In the genomic region with DNA sequence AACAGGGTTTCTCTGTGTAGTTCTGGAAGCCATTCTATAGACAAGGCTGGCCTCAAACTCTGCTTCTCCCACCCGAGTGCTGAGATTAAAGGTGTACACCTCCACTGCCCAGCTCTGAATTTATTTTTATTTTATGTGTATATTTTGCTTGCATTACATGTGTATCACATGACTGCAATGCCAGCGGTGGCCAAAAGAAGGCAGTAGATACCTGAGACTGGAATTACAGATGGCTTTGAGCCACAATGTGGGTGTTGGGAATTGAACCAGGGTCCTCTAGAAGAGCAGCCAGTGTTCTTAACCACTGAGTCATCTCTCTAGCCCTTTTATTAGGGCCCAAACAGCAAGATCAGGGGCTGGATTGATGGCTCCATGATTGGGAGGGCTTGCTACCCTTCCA, we compare ENCODE assay signal across 20 mouse cellular contexts. TPM values are rescaled to one million over a fixed set of nuclear protein-coding genes. Genes with fewer than 3 reads are reported as not detected.
DNase-seq lines count a peak whose midpoint lies in the region; ATAC-seq and TF ChIP-seq lines count a peak whose summit lies in the region.
"Had no signal": no experiment of that assay in that cellular context is flagged by ENCODE, and none has a peak within 500 bp of the region (broad histone marks: within the 10 kb centered on the region; RNA-seq: fewer than 3 reads in every experiment).

No protein-coding gene starts in this region.

- no peak overlapping the region for H3K27ac ChIP-seq in kidney, postnatal 0 days
- H3K27ac ChIP-seq in kidney, embryonic 15.5 days = no peak overlapping the region
- H3K27ac ChIP-seq: embryonic facial prominence, embryonic 10.5 days; forebrain, embryonic 15.5 days; limb, embryonic 12.5 days; macrophage had no signal

- DNase-seq in kidney, postnatal 0 days (ENCODE audit: low spot score) = no peak
- DNase-seq in 3T3-L1 (ENCODE audit: low read depth, low spot score) (peak; percentile 39), A20 (ENCODE audit: low read depth, low spot score) (peak; percentile 41), ZHBTc4 (ENCODE audit: low read depth, low spot score) (peak; percentile 67)
- no peak for DNase-seq in cerebellum, postnatal 4 days (ENCODE audit: low spot score in 2 of 2)
- DNase-seq in spleen, adult 18-20 months = no peak

- WGBS in kidney, postnatal 0 days = 64% methylated on average over 2 of the region's 2 CpGs
- 61% methylated on average over 2 of the region's 2 CpGs for WGBS in kidney, embryonic 15.5 days

- no peak for ATAC-seq in kidney, postnatal 0 days (replicated peaks; ENCODE audit: low FRiP score, low read depth)
- ATAC-seq in kidney, embryonic 15.5 days (replicated peaks; ENCODE audit: low FRiP score) = no peak
- ATAC-seq: forebrain, embryonic 15.5 days had no signal

- H3K36me3 ChIP-seq in kidney, postnatal 0 days (ENCODE audit: insufficient read depth, low read length) = no peaks in the 10 kb centered on the region
- peaks cover 5% of the 10 kb centered on the region; the same call in 1 of the 2 replicates for H3K36me3 ChIP-seq in kidney, embryonic 15.5 days

- TF ChIP-seq CTCF in kidney, postnatal 0 days (IDR thresholded peaks at IDR 0.05; ENCODE audit: low read depth) = peak; percentile 10; the same call in 1 of the 2 replicates

- H3K4me2 ChIP-seq in kidney, postnatal 0 days (ENCODE audit: low read length) = no peak overlapping the region
- H3K4me2 ChIP-seq in kidney, embryonic 15.5 days = no peak overlapping the region
- H3K4me2 ChIP-seq: forebrain, embryonic 15.5 days; heart, embryonic 15.5 days; limb, embryonic 12.5 days; midbrain, embryonic 11.5 days had no signal

- H3K9me3 ChIP-seq in kidney, postnatal 0 days (replicated peaks; ENCODE audit: low read length) = no peaks in the 10 kb centered on the region
- no peaks in the 10 kb centered on the region; the same call in 1 of the 2 replicates for H3K9me3 ChIP-seq in kidney, embryonic 15.5 days (replicated peaks)
- H3K9me3 ChIP-seq: forebrain, embryonic 15.5 days; heart, embryonic 15.5 days had no signal

- H3K9ac ChIP-seq in kidney, postnatal 0 days (ENCODE audit: low read depth, low read length) = no peak overlapping the region
- no peak overlapping the region for H3K9ac ChIP-seq in kidney, embryonic 15.5 days
- H3K9ac ChIP-seq: forebrain, embryonic 15.5 days; heart, embryonic 15.5 days; limb, embryonic 12.5 days had no signal

- no peak overlapping the region for H3K4me3 ChIP-seq in kidney, postnatal 0 days (replicated peaks; ENCODE audit: low read depth, low read length)
- no peak overlapping the region for H3K4me3 ChIP-seq in kidney, embryonic 15.5 days (replicated peaks)
- H3K4me3 ChIP-seq: embryonic facial prominence, embryonic 10.5 days; forebrain, embryonic 15.5 days; heart, embryonic 15.5 days; limb, embryonic 12.5 days had no signal

- no peaks in the 10 kb centered on the region for H3K27me3 ChIP-seq in kidney, postnatal 0 days (ENCODE audit: insufficient read depth, low read length)
- no peaks in the 10 kb centered on the region for H3K27me3 ChIP-seq in kidney, embryonic 15.5 days
- H3K27me3 ChIP-seq: forebrain, embryonic 15.5 days; heart, embryonic 15.5 days; limb, embryonic 12.5 days had no signal

- H3K4me1 ChIP-seq in kidney, postnatal 0 days (replicated peaks; ENCODE audit: insufficient read depth, low read length) = no peaks in the 10 kb centered on the region
- peaks cover 9% of the 10 kb centered on the region; the same call in 1 of the 2 replicates for H3K4me1 ChIP-seq in kidney, embryonic 15.5 days
- H3K4me1 ChIP-seq: forebrain, embryonic 15.5 days; limb, embryonic 12.5 days had no signal

RNA-seq across cellular contexts. Expression of a gene that starts 8.3 kb away (rescaled TPM):
- polyA plus RNA-seq in kidney, postnatal 0 days (2015; fragmentation: Nextera tagmentation; extraction: Ambion mirVana) = 751 and 763 TPM in 2 replicates
- 745 and 748 TPM in 2 replicates for polyA plus RNA-seq in kidney, embryonic 15.5 days (2015; fragmentation: Nextera tagmentation; extraction: Ambion mirVana)

RNA-seq across cellular contexts. Expression of a gene that starts 15.3 kb away (rescaled TPM):
- polyA plus RNA-seq in kidney, postnatal 0 days (2015; fragmentation: Nextera tagmentation; extraction: Ambion mirVana) = 213 and 221 TPM in 2 replicates
- polyA plus RNA-seq in kidney, embryonic 15.5 days (2015; fragmentation: Nextera tagmentation; extraction: Ambion mirVana) = 194 and 195 TPM in 2 replicates

RNA-seq across cellular contexts. Expression of a gene that starts 36.8 kb away (rescaled TPM):
- 24.6 and 26.6 TPM in 2 replicates for polyA plus RNA-seq in kidney, postnatal 0 days (2015; fragmentation: Nextera tagmentation; extraction: Ambion mirVana)
- 39.4 and 39.5 TPM in 2 replicates for polyA plus RNA-seq in kidney, embryonic 15.5 days (2015; fragmentation: Nextera tagmentation; extraction: Ambion mirVana)
- polyA plus RNA-seq: macrophage had no signal

RNA-seq across cellular contexts. Expression of a gene that starts 48.1 kb away (rescaled TPM):
- not detected in 2 replicates for polyA plus RNA-seq in kidney, postnatal 0 days (2015; fragmentation: Nextera tagmentation; extraction: Ambion mirVana)
- polyA plus RNA-seq in kidney, embryonic 15.5 days (2015; fragmentation: Nextera tagmentation; extraction: Ambion mirVana) = not detected in 2 replicates
- polyA plus RNA-seq: embryonic facial prominence, embryonic 10.5 days; gonadal fat pad, adult 2 months; heart, embryonic 15.5 days; hindbrain, embryonic 11.5 days; intestine, embryonic 14.5 days; limb, embryonic 12.5 days; liver, embryonic 16.5 days; macrophage; stomach, embryonic 14.5 days; urinary bladder, adult 2 months had no signal

RNA-seq across cellular contexts. Expression of a gene that starts 50.8 kb away (rescaled TPM):
- polyA plus RNA-seq in kidney, postnatal 0 days (2015; fragmentation: Nextera tagmentation; extraction: Ambion mirVana) = not detected in 2 replicates
- polyA plus RNA-seq in kidney, embryonic 15.5 days (2015; fragmentation: Nextera tagmentation; extraction: Ambion mirVana) = not detected in 2 replicates
- polyA plus RNA-seq: adrenal gland, adult 2 months; gonadal fat pad, adult 2 months; heart, embryonic 15.5 days; hindbrain, embryonic 11.5 days; intestine, embryonic 14.5 days; limb, embryonic 12.5 days; liver, embryonic 16.5 days; macrophage; stomach, embryonic 14.5 days; urinary bladder, adult 2 months had no signal

Comparison
In these comparisons a context has a peak if more than half of its experiments do, and no peak if none do; other contexts are left out.
1. DNase-seq: peak in 3T3-L1 (single experiment), A20 (single experiment) and ZHBTc4 (single experiment); none in kidney, postnatal 0 days (single experiment), cerebellum, postnatal 4 days (0 of 2) and spleen, adult 18-20 months (0 of 2).